Mouse (Mus musculus): ENCODE measurements at regions not wholly inside any gene's neighbourhood (a gene's known extent, or its start where the extent isn't known, plus 50 kb on each side); places are given as distances from the start of the nearest gene placed in this dataset.
"Not testable (repeated sequence)": the region's sequence is repeated elsewhere in the genome, so short reads cannot be mapped to it uniquely, and the experiment has no call there.

- no peaks in the 10 kb centered on the region for H3K27me3 ChIP-seq (replicated peaks; ENCODE audit: control insufficient read depth, insufficient read depth, low read length)
- H3K4me3 ChIP-seq (ENCODE audit: low read depth, low read length) = no peak overlapping the region
- 68% methylated on average over 2 of the region's 2 CpGs for WGBS
- H3K27ac ChIP-seq (ENCODE audit: low read depth, low read length) = no peak overlapping the region
- H3K4me1 ChIP-seq (replicated peaks; ENCODE audit: control insufficient read depth, insufficient read depth, low read length) = no peaks in the 10 kb centered on the region
- H3K36me3 ChIP-seq (ENCODE audit: control insufficient read depth, insufficient read depth) = no peaks in the 10 kb centered on the region
- no peaks in the 10 kb centered on the region for H3K9me3 ChIP-seq (ENCODE audit: control insufficient read depth)
- H3K9ac ChIP-seq (ENCODE audit: low read depth, low read length) = no peak overlapping the region
- no peak overlapping the region for H3K4me2 ChIP-seq (replicated peaks; ENCODE audit: low read depth)
- no peak for TF ChIP-seq CTCF (IDR thresholded peaks at IDR 0.05; ENCODE audit: low read depth)
- ATAC-seq = no peak
Measured at GRCm38 (mm10) chr4:131443518-131443917, 394.6 kb downstream of the Ptpru start.

GRCm38 (mm10) chr4:131450296-131450695, 387.8 kb downstream of the Ptpru start:
- not testable (repeated sequence) for H3K27ac ChIP-seq (ENCODE audit: low read depth, low read length); H3K36me3 ChIP-seq (ENCODE audit: control insufficient read depth, insufficient read depth); H3K4me3 ChIP-seq (ENCODE audit: low read depth, low read length); H3K4me1 ChIP-seq (replicated peaks; ENCODE audit: control insufficient read depth, insufficient read depth, low read length); H3K27me3 ChIP-seq (replicated peaks; ENCODE audit: control insufficient read depth, insufficient read depth, low read length); ATAC-seq; H3K9me3 ChIP-seq (ENCODE audit: control insufficient read depth); H3K9ac ChIP-seq (ENCODE audit: low read depth, low read length); H3K4me2 ChIP-seq (replicated peaks; ENCODE audit: low read depth)
- WGBS = 63% methylated on average over 1 of the region's 1 CpGs

- Histone ChIP-seq H3K4me1 (replicated peaks; ENCODE audit: control insufficient read depth, insufficient read depth, low read length) (no peaks in the 10 kb centered on the region), H3K9ac (ENCODE audit: low read depth, low read length) (no peak overlapping the region), H3K27me3 (replicated peaks; ENCODE audit: control insufficient read depth, insufficient read depth, low read length) (no peaks in the 10 kb centered on the region), H3K9me3 (ENCODE audit: control insufficient read depth) (no peaks in the 10 kb centered on the region), H3K4me3 (ENCODE audit: low read depth, low read length) (no peak overlapping the region), H3K4me2 (replicated peaks; ENCODE audit: low read depth) (no peak overlapping the region), H3K36me3 (ENCODE audit: control insufficient read depth, insufficient read depth) (no peaks in the 10 kb centered on the region), H3K27ac (ENCODE audit: low read depth, low read length) (no peak overlapping the region)
- no peak for TF ChIP-seq CTCF (IDR thresholded peaks at IDR 0.05; ENCODE audit: low read depth)
- ATAC-seq = no peak
- WGBS = 17% methylated on average over 7 of the region's 7 CpGs
Measured at GRCm38 (mm10) chr4:131457551-131457950, 380.5 kb downstream of the Ptpru start.

- TF ChIP-seq CTCF (IDR thresholded peaks at IDR 0.05; ENCODE audit: low read depth) = no peak
- Histone ChIP-seq H3K27me3 (replicated peaks; ENCODE audit: control insufficient read depth, insufficient read depth, low read length) (no peaks in the 10 kb centered on the region), H3K27ac (ENCODE audit: low read depth, low read length) (no peak overlapping the region), H3K9ac (ENCODE audit: low read depth, low read length) (no peak overlapping the region), H3K36me3 (ENCODE audit: control insufficient read depth, insufficient read depth) (no peaks in the 10 kb centered on the region), H3K9me3 (ENCODE audit: control insufficient read depth) (no peaks in the 10 kb centered on the region), H3K4me2 (replicated peaks; ENCODE audit: low read depth) (no peak overlapping the region), H3K4me1 (replicated peaks; ENCODE audit: control insufficient read depth, insufficient read depth, low read length) (no peaks in the 10 kb centered on the region), H3K4me3 (ENCODE audit: low read depth, low read length) (no peak overlapping the region)
- no peak for ATAC-seq
- WGBS = 51% methylated on average over 5 of the region's 5 CpGs
Measured at GRCm38 (mm10) chr4:131459746-131460145, 378.3 kb downstream of the Ptpru start.

GRCm38 (mm10) chr4:131461312-131461711, 376.8 kb downstream of the Ptpru start:
- Histone ChIP-seq H3K4me3 (ENCODE audit: low read depth, low read length) (no peak overlapping the region), H3K9me3 (ENCODE audit: control insufficient read depth) (0 out of 2 replicates have a peak, but pooled peaks cover 5% of the 10 kb centered on the region), H3K27me3 (replicated peaks; ENCODE audit: control insufficient read depth, insufficient read depth, low read length) (no peaks in the 10 kb centered on the region), H3K36me3 (ENCODE audit: control insufficient read depth, insufficient read depth) (no peaks in the 10 kb centered on the region), H3K9ac (ENCODE audit: low read depth, low read length) (no peak overlapping the region), H3K4me1 (replicated peaks; ENCODE audit: control insufficient read depth, insufficient read depth, low read length) (no peaks in the 10 kb centered on the region), H3K4me2 (replicated peaks; ENCODE audit: low read depth) (no peak overlapping the region), H3K27ac (ENCODE audit: low read depth, low read length) (no peak overlapping the region)
- ATAC-seq = no peak
- TF ChIP-seq CTCF (IDR thresholded peaks at IDR 0.05; ENCODE audit: low read depth) = no peak
- 53% methylated on average over 4 of the region's 4 CpGs for WGBS

- Histone ChIP-seq H3K27ac (ENCODE audit: low read depth, low read length) (no peak overlapping the region), H3K36me3 (ENCODE audit: control insufficient read depth, insufficient read depth) (no peaks in the 10 kb centered on the region), H3K9me3 (ENCODE audit: control insufficient read depth) (0 out of 2 replicates have a peak, but pooled peaks cover 5% of the 10 kb centered on the region), H3K4me2 (replicated peaks; ENCODE audit: low read depth) (no peak overlapping the region), H3K9ac (ENCODE audit: low read depth, low read length) (no peak overlapping the region), H3K4me3 (ENCODE audit: low read depth, low read length) (no peak overlapping the region), H3K27me3 (replicated peaks; ENCODE audit: control insufficient read depth, insufficient read depth, low read length) (no peaks in the 10 kb centered on the region), H3K4me1 (replicated peaks; ENCODE audit: control insufficient read depth, insufficient read depth, low read length) (no peaks in the 10 kb centered on the region)
- TF ChIP-seq CTCF (IDR thresholded peaks at IDR 0.05; ENCODE audit: low read depth) = no peak
- WGBS = 73% methylated on average over 7 of the region's 7 CpGs
- ATAC-seq = no peak
Measured at GRCm38 (mm10) chr4:131461728-131462127, 376.4 kb downstream of the Ptpru start.

GRCm38 (mm10) chr4:131475023-131475422, 363.1 kb downstream of the Ptpru start:
- no peaks in the 10 kb centered on the region for H3K9me3 ChIP-seq (ENCODE audit: control insufficient read depth)
- H3K9ac ChIP-seq (ENCODE audit: low read depth, low read length) = no peak overlapping the region
- H3K4me3 ChIP-seq (ENCODE audit: low read depth, low read length) = no peak overlapping the region
- no peak for ATAC-seq
- no peaks in the 10 kb centered on the region for H3K4me1 ChIP-seq (replicated peaks; ENCODE audit: control insufficient read depth, insufficient read depth, low read length)
- no peak for TF ChIP-seq CTCF (IDR thresholded peaks at IDR 0.05; ENCODE audit: low read depth)
- H3K36me3 ChIP-seq (ENCODE audit: control insufficient read depth, insufficient read depth) = no peaks in the 10 kb centered on the region
- H3K27ac ChIP-seq (ENCODE audit: low read depth, low read length) = no peak overlapping the region
- 41% methylated on average over 6 of the region's 6 CpGs for WGBS
- H3K4me2 ChIP-seq (replicated peaks; ENCODE audit: low read depth) = no peak overlapping the region
- no peaks in the 10 kb centered on the region for H3K27me3 ChIP-seq (replicated peaks; ENCODE audit: control insufficient read depth, insufficient read depth, low read length)

All from intestine, postnatal 0 days (tissue).